Mouse (Mus musculus) spleen, postnatal 4 days (tissue): ENCODE results near the gene Slc25a17.

Experiments
- DNase-seq, 2 experiments: peaks; one replicate each; pipeline ENCODE4 v3.0.0; 2022; ENCODE audit warnings: low spot score in 2 of 2

Gene Slc25a17

GRCm38 (mm10) chr15:81360345-81361021 lies at the start of gene Slc25a17:
Gene Slc25a17, minus strand, starts transcription at chr15:81360812.
- peak; percentile 95 to 96 for DNase-seq

- no peak for DNase-seq
Measured at GRCm38 (mm10) chr15:81408199-81408598, 47.6 kb upstream of the Slc25a17 start, which contains the start of gene Dnajb7. Gene Dnajb7, minus strand, starts transcription at chr15:81408299.

- no peak for DNase-seq
Measured at GRCm38 (mm10) chr15:81405008-81405407, 44.4 kb upstream of the Slc25a17 start.

- peak; percentile 97 to 99 for DNase-seq
Measured at GRCm38 (mm10) chr15:81399638-81400315, 39.2 kb upstream of the Slc25a17 start, which contains the start of the genes St13 and Xpnpep3. Gene St13, minus strand, starts transcription at chr15:81400077. Gene Xpnpep3, plus strand, starts transcription at chr15:81400138.

- DNase-seq = no peak
Measured at GRCm38 (mm10) chr15:81399297-81399637, 38.7 kb upstream of the Slc25a17 start.

- DNase-seq = no peak
Measured at GRCm38 (mm10) chr15:81398189-81398588, 37.6 kb upstream of the Slc25a17 start.

- no peak for DNase-seq
Measured at GRCm38 (mm10) chr15:81394211-81394915, 33.8 kb upstream of the Slc25a17 start.

GRCm38 (mm10) chr15:81392997-81393396 lies 32.4 kb upstream of the Slc25a17 start:
- DNase-seq = peak; percentile 32 to 66

- DNase-seq = no peak
Measured at GRCm38 (mm10) chr15:81386327-81386726, 25.7 kb upstream of the Slc25a17 start.

GRCm38 (mm10) chr15:81378845-81379244 lies 18.2 kb upstream of the Slc25a17 start:
- DNase-seq = no peak

- DNase-seq = no peak
Measured at GRCm38 (mm10) chr15:81374621-81375020, 14.0 kb upstream of the Slc25a17 start.

- no peak for DNase-seq
Measured at GRCm38 (mm10) chr15:81370356-81370755, 9.7 kb upstream of the Slc25a17 start.

- DNase-seq = no peak
Measured at GRCm38 (mm10) chr15:81368601-81369000, 8.0 kb upstream of the Slc25a17 start.

GRCm38 (mm10) chr15:81366241-81366640 lies 5.6 kb upstream of the Slc25a17 start:
- no peak for DNase-seq

GRCm38 (mm10) chr15:81365246-81365645 lies 4.6 kb upstream of the Slc25a17 start:
- DNase-seq = no peak

- DNase-seq = no peak
Measured at GRCm38 (mm10) chr15:81364271-81364670, 3.7 kb upstream of the Slc25a17 start.

GRCm38 (mm10) chr15:81362501-81362900 lies 1.9 kb upstream of the Slc25a17 start:
- no peak for DNase-seq

- DNase-seq = no peak
Measured at GRCm38 (mm10) chr15:81361417-81362015, 904 bp upstream of the Slc25a17 start.

GRCm38 (mm10) chr15:81361022-81361404 lies 401 bp upstream of the Slc25a17 start:
- DNase-seq = no peak

GRCm38 (mm10) chr15:81359421-81359820 lies 1.2 kb downstream of the Slc25a17 start:
- no peak for DNase-seq

- DNase-seq = no peak
Measured at GRCm38 (mm10) chr15:81358943-81359342, 1.7 kb downstream of the Slc25a17 start.

- no peak for DNase-seq
Measured at GRCm38 (mm10) chr15:81356946-81357345, 3.7 kb downstream of the Slc25a17 start.
